Mouse (Mus musculus) neural tube, embryonic 14.5 days (tissue): ENCODE data around the gene Gys2. TPM values are rescaled to one million over a fixed set of nuclear protein-coding genes. Genes with fewer than 3 reads are reported as not detected.

Experiments
- ATAC-seq: fragments of 200-750 bp; cut with Nextera tagmentation; 2 replicates; pipeline ENCODE4 v1.8.0; 2017; ENCODE audit warnings: low read depth, mild to moderate bottlenecking, moderate TSS enrichment, moderate library complexity
- H3K27ac ChIP-seq: fragments of 300-500 bp; sonication (generic); 2 replicates; pipeline ENCODE4 v1.5.1; 2014; ENCODE audit warnings: low read depth, mild to moderate bottlenecking, control low read depth, low read length, moderate library complexity, mixed read lengths
- H3K27me3 ChIP-seq: fragments of 300-500 bp; sonication (generic); 2 replicates; pipeline ENCODE4 v1.6.1; 2014; ENCODE audit warnings: low read length; ENCODE audit not compliant: control insufficient read depth, insufficient read depth
- H3K36me3 ChIP-seq: fragments of 300-500 bp; sonication (generic); 2 replicates; pipeline ENCODE4 v1.6.1; 2014; ENCODE audit warnings: low read length, mixed read lengths; ENCODE audit not compliant: control insufficient read depth, insufficient read depth
- H3K4me1 ChIP-seq: fragments of 300-500 bp; sonication (generic); 2 replicates; pipeline ENCODE4 v1.6.1; 2014; ENCODE audit warnings: low read length; ENCODE audit not compliant: control insufficient read depth, insufficient read depth
- H3K4me2 ChIP-seq: fragments of 300-500 bp; sonication (generic); 2 replicates; pipeline ENCODE4 v1.6.1; 2014; ENCODE audit warnings: mild to moderate bottlenecking, low read depth, low read length, control low read depth
- H3K4me3 ChIP-seq: fragments of 300-500 bp; sonication (generic); 2 replicates; pipeline ENCODE4 v1.5.1; 2014; ENCODE audit warnings: low read depth, low read length, control low read depth, mixed read lengths
- H3K9ac ChIP-seq: fragments of 300-500 bp; sonication (generic); replicated peaks from 2 replicates; pipeline ENCODE4 v1.6.1; 2014; ENCODE audit warnings: low read depth, mild to moderate bottlenecking, control low read depth, low read length, mixed read lengths
- H3K9me3 ChIP-seq: fragments of 300-500 bp; sonication (generic); 2 replicates; pipeline ENCODE4 v1.6.1; 2016; ENCODE audit warnings: low read length; ENCODE audit not compliant: control insufficient read depth
- WGBS: fragments of 180-500 bp; shearing (Covaris S2); extraction: QIAGEN DNeasy Blood & Tissue Kit; methylation state at CpG from one replicate; pipeline ENCODE4 v1.1.7; 2014; 5-methylcytosine and 5-hydroxymethylcytosine counted together
- polyA plus RNA-seq: library from polyadenylated mRNA; unstranded; fragments of >200 nt; fragmentation: Nextera tagmentation; extraction: Ambion mirVana; gene quantifications from 2 replicates; pipeline ENCODE4 v1.2.1, GENCODE M21; 2014

The Gys2 gene
- polyA plus RNA-seq, 1 experiment from 2014 or later, result not detected

GRCm38 (mm10) chr6:142387755-142388271 is 85.1 kb downstream of the Gys2 start:
- WGBS, result 25% methylated on average over 8 of the region's 8 CpGs
- ATAC-seq, result no peak
- Histone ChIP-seq H3K4me2 (peak overlapping the region; percentile 79), H3K9me3 (no peaks in the 10 kb centered on the region), H3K4me1 (peaks cover 6% of the 10 kb centered on the region; the same call in 1 of the 2 replicates), H3K27ac (no peak overlapping the region), H3K4me3 (peak overlapping the region; percentile 98), H3K36me3 (0 out of 2 replicates have a peak, but pooled peaks cover 2% of the 10 kb centered on the region), H3K27me3 (no peaks in the 10 kb centered on the region), H3K9ac (peak overlapping the region; percentile 88)

- no peak within 1 kb of the TSS; the same call in 1 of the 2 replicates for H3K27ac ChIP-seq
These were observed 85.7 kb downstream of the Gys2 start, which contains the start of the genes Recql and Golt1b for GRCm38 (mm10) chr6:142387011-142387754. TSS of gene Recql (minus strand) at chr6:142387087. TSS of gene Golt1b (plus strand) at chr6:142387221.

GRCm38 (mm10) chr6:142386285-142387010 is 86.5 kb downstream of the Gys2 start:
- H3K4me2 ChIP-seq, result peak overlapping the region; percentile 77
- H3K27me3 ChIP-seq, result no peaks in the 10 kb centered on the region
- H3K4me3 ChIP-seq, result peak overlapping the region; percentile 98
- H3K4me1 ChIP-seq, result peaks cover 6% of the 10 kb centered on the region; the same call in 1 of the 2 replicates
- H3K9ac ChIP-seq, result peak overlapping the region; percentile 51
- no peaks in the 10 kb centered on the region for H3K9me3 ChIP-seq
- ATAC-seq, result peak; percentile 83
- no peak overlapping the region for H3K27ac ChIP-seq
- H3K36me3 ChIP-seq, result no peaks in the 10 kb centered on the region
- 7% methylated on average over 31 of the region's 31 CpGs for WGBS

More at GRCm38 (mm10) chr6:142387011-142387754, 85.7 kb downstream of the Gys2 start, which contains the start of the genes Recql and Golt1b:
- Histone ChIP-seq H3K4me1 (peaks cover 6% of the 10 kb centered on the region; the same call in 1 of the 2 replicates), H3K9ac (peak within 1 kb of the TSS; percentile 88), H3K27me3 (no peaks in the 10 kb centered on the region), H3K36me3 (no peaks in the 10 kb centered on the region), H3K9me3 (no peaks in the 10 kb centered on the region), H3K4me2 (peak within 1 kb of the TSS; percentile 79), H3K4me3 (peak within 1 kb of the TSS; percentile 98)
- peak; percentile 100 for ATAC-seq
- WGBS, result under 1% methylated on average over 77 of the region's 87 CpGs

- no peak overlapping the region for H3K9ac ChIP-seq
- H3K4me1 ChIP-seq, result peaks cover 6% of the 10 kb centered on the region; the same call in 1 of the 2 replicates
- H3K27me3 ChIP-seq, result no peaks in the 10 kb centered on the region
- no peak overlapping the region for H3K4me3 ChIP-seq
- H3K4me2 ChIP-seq, result no peak overlapping the region
- H3K27ac ChIP-seq, result no peak overlapping the region
- no peak for ATAC-seq
- 93% methylated on average over 9 of the region's 9 CpGs for WGBS
- no peaks in the 10 kb centered on the region for H3K36me3 ChIP-seq
- H3K9me3 ChIP-seq, result no peaks in the 10 kb centered on the region
These were observed 88.4 kb downstream of the Gys2 start for GRCm38 (mm10) chr6:142384521-142384920.

- H3K36me3 ChIP-seq, result peaks cover under 1% of the 10 kb centered on the region; the same call in 1 of the 2 replicates
- no peaks in the 10 kb centered on the region for H3K9me3 ChIP-seq
- H3K9ac ChIP-seq, result no peak overlapping the region
- H3K27ac ChIP-seq, result no peak overlapping the region
- H3K4me2 ChIP-seq, result no peak overlapping the region
- H3K4me1 ChIP-seq, result peaks cover 3% of the 10 kb centered on the region; the same call in 1 of the 2 replicates
- no peak overlapping the region for H3K4me3 ChIP-seq
- no peak for ATAC-seq
- 92% methylated on average over 7 of the region's 7 CpGs for WGBS
- H3K27me3 ChIP-seq, result no peaks in the 10 kb centered on the region
These were observed 91.3 kb downstream of the Gys2 start for GRCm38 (mm10) chr6:142381615-142382014.

- H3K27ac ChIP-seq, result no peak overlapping the region
- no peak for ATAC-seq
- H3K9me3 ChIP-seq, result no peaks in the 10 kb centered on the region
- no peak overlapping the region for H3K4me2 ChIP-seq
- no peaks in the 10 kb centered on the region for H3K27me3 ChIP-seq
- WGBS, result 94% methylated on average over 6 of the region's 6 CpGs
- peaks cover 14% of the 10 kb centered on the region for H3K36me3 ChIP-seq
- H3K4me3 ChIP-seq, result no peak overlapping the region
- H3K4me1 ChIP-seq, result no peaks in the 10 kb centered on the region
- no peak overlapping the region for H3K9ac ChIP-seq
These were observed 92.9 kb downstream of the Gys2 start for GRCm38 (mm10) chr6:142379961-142380360.

GRCm38 (mm10) chr6:142378576-142379330 is 94.2 kb downstream of the Gys2 start:
- H3K4me1 ChIP-seq, result no peaks in the 10 kb centered on the region
- no peak overlapping the region for H3K4me2 ChIP-seq
- 93% methylated on average over 8 of the region's 8 CpGs for WGBS
- no peaks in the 10 kb centered on the region for H3K9me3 ChIP-seq
- H3K27ac ChIP-seq, result no peak overlapping the region
- H3K36me3 ChIP-seq, result peaks cover 16% of the 10 kb centered on the region
- no peak overlapping the region for H3K4me3 ChIP-seq
- no peak for ATAC-seq
- H3K27me3 ChIP-seq, result no peaks in the 10 kb centered on the region
- H3K9ac ChIP-seq, result no peak overlapping the region

GRCm38 (mm10) chr6:142377081-142377480 is 95.8 kb downstream of the Gys2 start:
- Histone ChIP-seq H3K27ac (no peak overlapping the region), H3K4me1 (no peaks in the 10 kb centered on the region), H3K9me3 (no peaks in the 10 kb centered on the region), H3K4me3 (no peak overlapping the region), H3K36me3 (peaks cover 20% of the 10 kb centered on the region), H3K4me2 (no peak overlapping the region), H3K27me3 (no peaks in the 10 kb centered on the region), H3K9ac (no peak overlapping the region)
- no peak for ATAC-seq
- WGBS, result 70% methylated on average over 1 of the region's 1 CpGs
